Mouse (Mus musculus) lung, embryonic 14.5 days (tissue): ENCODE measurements around the gene Slc11a1. TPM values are rescaled to one million over a fixed set of nuclear protein-coding genes. Genes with fewer than 3 reads are reported as not detected.

Experiments
- ATAC-seq: fragments of 200-750 bp; cut with Nextera tagmentation; 2 replicates; pipeline ENCODE4 v1.8.0; 2017; ENCODE audit warnings: mild to moderate bottlenecking, moderate TSS enrichment, moderate library complexity; ENCODE audit not compliant: insufficient read depth
- DNase-seq: peaks from one replicate; pipeline ENCODE4 v3.0.0-alpha.2; 2015
- H3K27ac ChIP-seq: fragments of 300-500 bp; sonication (generic); 2 replicates; pipeline ENCODE4 v1.5.1; 2014; ENCODE audit warnings: low read depth, mild to moderate bottlenecking, moderate library complexity
- H3K27me3 ChIP-seq: fragments of 300-500 bp; sonication (generic); 2 replicates; pipeline ENCODE4 v1.6.1; 2014; ENCODE audit warnings: low read length, control low read depth; ENCODE audit not compliant: insufficient read depth
- H3K36me3 ChIP-seq: fragments of 300-500 bp; sonication (generic); 2 replicates; pipeline ENCODE4 v1.6.1; 2014; ENCODE audit warnings: control low read depth; ENCODE audit not compliant: insufficient read depth
- H3K4me1 ChIP-seq: fragments of 300-500 bp; sonication (generic); 2 replicates; pipeline ENCODE4 v1.6.1; 2014; ENCODE audit warnings: antibody characterized with exemption, control low read depth; ENCODE audit not compliant: insufficient read depth
- H3K4me2 ChIP-seq: fragments of 300-500 bp; sonication (generic); 2 replicates; pipeline ENCODE4 v1.6.1; 2014; ENCODE audit warnings: mild to moderate bottlenecking
- H3K4me3 ChIP-seq: fragments of 300-500 bp; sonication (generic); 2 replicates; pipeline ENCODE4 v1.5.1; 2014; ENCODE audit warnings: low read depth, low read length
- H3K9ac ChIP-seq: fragments of 300-500 bp; sonication (generic); 2 replicates; pipeline ENCODE4 v1.6.1; 2014
- H3K9me3 ChIP-seq: fragments of 300-500 bp; sonication (generic); 2 replicates; pipeline ENCODE4 v1.6.1; 2016; ENCODE audit warnings: low read depth, low read length, control low read depth
- CTCF ChIP-seq: IDR thresholded peaks from 2 replicates; pipeline ENCODE4 v1.5.1; 2016; ENCODE audit warnings: antibody characterized with exemption, low read depth
- WGBS: fragments of 180-500 bp; shearing (Covaris S2); extraction: QIAGEN DNeasy Blood & Tissue Kit; methylation state at CpG from one replicate; pipeline ENCODE4 v1.1.7; 2014; 5-methylcytosine and 5-hydroxymethylcytosine counted together
- microRNA counts: library from miRNA; unstranded; fragments of <30 nt; microRNA quantifications from one replicate; lab custom pipeline; 2016
- microRNA-seq: library from miRNA; unstranded; fragments of <30 nt; microRNA quantifications from one replicate; pipeline ENCODE4, GENCODE M21; 2016; ENCODE audit warnings: borderline number of aligned reads
- polyA plus RNA-seq: library from polyadenylated mRNA; unstranded; fragments of >200 nt; fragmentation: Nextera tagmentation; extraction: Ambion mirVana; gene quantifications from 2 replicates; pipeline ENCODE4 v1.2.1, GENCODE M21; 2014

Gene Slc11a1
- polyA plus RNA-seq, 1 experiment from 2014 or later = 3.5 TPM

DNA sequence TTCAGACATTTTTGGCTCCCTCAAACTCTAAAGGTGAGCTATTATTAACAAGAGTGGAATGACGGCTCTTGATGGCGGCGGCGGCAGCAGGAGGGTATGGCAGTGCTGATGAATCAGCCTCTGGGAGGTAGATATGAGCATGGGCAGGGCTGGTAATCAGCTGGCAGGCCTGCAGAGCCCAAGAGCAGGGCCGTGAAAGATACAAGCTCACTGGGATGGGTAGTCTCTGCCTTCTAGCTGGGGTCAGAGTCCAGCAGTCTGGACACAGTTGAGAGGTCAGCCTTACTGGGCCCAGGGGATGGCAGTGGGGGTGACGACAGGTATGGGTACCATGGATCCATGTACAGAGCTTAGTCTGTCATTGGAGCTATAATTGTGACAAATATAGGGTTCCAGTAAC lies 58.2 kb downstream of the Slc11a1 start:
- no peak overlapping the region for H3K4me2 ChIP-seq
- WGBS = 83% methylated on average over 6 of the region's 6 CpGs
- peaks cover 43% of the 10 kb centered on the region for H3K36me3 ChIP-seq
- no peak overlapping the region for H3K9ac ChIP-seq
- no peak for ATAC-seq
- H3K9me3 ChIP-seq = no peaks in the 10 kb centered on the region
- no peak overlapping the region for H3K4me3 ChIP-seq
- H3K27me3 ChIP-seq = no peaks in the 10 kb centered on the region
- DNase-seq = no peak
- TF ChIP-seq CTCF = no peak
- no peaks in the 10 kb centered on the region for H3K4me1 ChIP-seq
- no peak overlapping the region for H3K27ac ChIP-seq

DNA sequence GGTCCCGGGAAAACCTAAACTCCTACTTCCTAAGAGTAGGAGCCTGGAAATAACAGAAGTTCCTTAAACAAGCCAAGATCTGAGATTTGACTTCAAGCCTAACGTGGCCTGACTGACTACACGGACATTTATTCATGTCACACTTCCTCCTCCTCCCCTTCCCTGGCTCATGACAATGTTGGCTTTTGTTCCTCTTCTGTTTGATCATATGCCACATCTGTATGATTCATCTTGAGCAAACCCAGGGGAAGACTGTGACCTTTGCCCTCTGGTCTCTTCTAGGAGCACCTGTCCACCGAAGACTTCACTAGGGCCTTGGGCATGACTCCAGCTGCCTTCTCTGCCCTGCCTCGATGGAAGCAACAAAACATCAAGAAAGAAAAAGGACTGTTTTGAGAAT lies 59.6 kb downstream of the Slc11a1 start:
- no peaks in the 10 kb centered on the region for H3K9me3 ChIP-seq
- H3K4me2 ChIP-seq = no peak overlapping the region
- H3K4me3 ChIP-seq = no peak overlapping the region
- H3K4me1 ChIP-seq = no peaks in the 10 kb centered on the region
- no peak for TF ChIP-seq CTCF
- ATAC-seq (no peak), DNase-seq (no peak)
- no peaks in the 10 kb centered on the region for H3K27me3 ChIP-seq
- peaks cover 56% of the 10 kb centered on the region for H3K36me3 ChIP-seq
- 48% methylated on average over 5 of the region's 5 CpGs for WGBS
- H3K9ac ChIP-seq = no peak overlapping the region
- no peak overlapping the region for H3K27ac ChIP-seq

DNA sequence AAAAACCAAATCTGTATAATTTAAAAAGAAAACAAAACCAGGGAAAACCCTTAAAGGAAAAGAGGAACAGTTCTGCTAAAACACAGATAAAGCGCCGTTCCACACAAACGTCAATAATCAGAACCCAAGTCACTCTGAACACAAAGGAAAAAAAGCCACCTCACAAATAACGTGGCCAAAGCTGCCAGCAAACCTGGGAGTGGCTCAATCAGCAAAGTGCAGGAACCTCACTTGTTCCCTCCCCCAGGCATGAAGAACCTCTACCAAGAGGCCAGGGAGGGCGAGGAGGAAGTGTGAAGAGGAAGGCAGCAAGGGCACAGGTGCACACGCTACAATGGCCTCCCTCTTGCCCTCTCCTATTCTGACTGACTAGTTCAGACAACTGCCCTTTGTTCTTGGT lies 60.6 kb downstream of the Slc11a1 start:
- TF ChIP-seq CTCF = no peak
- Histone ChIP-seq H3K27ac (no peak overlapping the region), H3K4me1 (no peaks in the 10 kb centered on the region), H3K4me2 (no peak overlapping the region), H3K27me3 (no peaks in the 10 kb centered on the region), H3K36me3 (peaks cover 64% of the 10 kb centered on the region), H3K4me3 (no peak overlapping the region), H3K9ac (no peak overlapping the region), H3K9me3 (no peaks in the 10 kb centered on the region)
- WGBS = 67% methylated on average over 6 of the region's 6 CpGs
- DNase-seq (no peak), ATAC-seq (no peak)

MicroRNAs within 50 kb of the gene (microRNA counts, 519-probe panel; counts per million panel counts)
- microRNA mmu-miR-26b (lab: Ali Mortazavi, UCI) = 3,580 counts per million, percentile 74 among the panel's probes with 10 or more counts

Small RNA genes within 50 kb of the gene (microRNA-seq; reads per million reads assigned to microRNA genes)
- gene Mir26b = 39,333 reads per million, percentile 98 among the genes with 10 or more reads in this experiment

Other genes starting within 250 kb of the Slc11a1 start
- gene Rufy4, start 249.7 kb upstream of the Slc11a1 start, polyA plus RNA-seq = 0.26 and 0.39 TPM in 2 replicates
- gene Cxcr2, start 221.2 kb upstream of the Slc11a1 start, polyA plus RNA-seq = 0.05 TPM in 1 of 2 replicates, not detected in the other
- not detected in 2 replicates for gene Cxcr1, start 180.6 kb upstream of the Slc11a1 start, polyA plus RNA-seq
- gene Arpc2, start 139.1 kb upstream of the Slc11a1 start, polyA plus RNA-seq = 365 and 370 TPM in 2 replicates
- gene Gpbar1, start 96.6 kb upstream of the Slc11a1 start, polyA plus RNA-seq = 0.18 and 0.57 TPM in 2 replicates
- gene Aamp, start 90.5 kb upstream of the Slc11a1 start, polyA plus RNA-seq = 233 and 236 TPM in 2 replicates
- gene Pnkd, start 90.3 kb upstream of the Slc11a1 start, polyA plus RNA-seq = 103 and 104 TPM in 2 replicates
- 25.5 and 29.8 TPM in 2 replicates for gene Tmbim1, start 69.6 kb upstream of the Slc11a1 start, polyA plus RNA-seq
- 0.62 and 0.63 TPM in 2 replicates for gene Catip, start 13.1 kb upstream of the Slc11a1 start, polyA plus RNA-seq
- 99.4 and 102 TPM in 2 replicates for gene Ctdsp1, start 16.3 kb downstream of the Slc11a1 start, polyA plus RNA-seq
- gene Vil1, start 34.2 kb downstream of the Slc11a1 start, polyA plus RNA-seq = 0.42 and 0.43 TPM in 2 replicates
- gene Cnot9, start 130.9 kb downstream of the Slc11a1 start, polyA plus RNA-seq = 85.4 and 87.6 TPM in 2 replicates
- 0.45 and 0.68 TPM in 2 replicates for gene Plcd4, start 167.7 kb downstream of the Slc11a1 start, polyA plus RNA-seq
- 40.4 and 41.2 TPM in 2 replicates for gene Usp37, start 169.1 kb downstream of the Slc11a1 start, polyA plus RNA-seq
- 9.9 and 11.6 TPM in 2 replicates for gene Zfp142, start 213.1 kb downstream of the Slc11a1 start, polyA plus RNA-seq
- gene Bcs1l, start 213.1 kb downstream of the Slc11a1 start, polyA plus RNA-seq = 17.8 and 21.3 TPM in 2 replicates
- 5.3 and 7.5 TPM in 2 replicates for gene Rnf25, start 226.2 kb downstream of the Slc11a1 start, polyA plus RNA-seq
- 5.8 and 7.4 TPM in 2 replicates for gene Stk36, start 226.2 kb downstream of the Slc11a1 start, polyA plus RNA-seq